Comparison of ENCODE assay signal across 8 mouse cellular contexts in genomic region chr11:46065201-46066011, GRCm38 (mm10). TPM values are rescaled to one million over a fixed set of nuclear protein-coding genes. Genes with fewer than 3 reads are reported as not detected.
DNase-seq lines count a peak whose midpoint lies in the region; ATAC-seq and TF ChIP-seq lines count a peak whose summit lies in the region.

No protein-coding gene starts in this region.

- no peak overlapping the region for H3K4me2 ChIP-seq in embryonic facial prominence, embryonic 15.5 days (replicated peaks)

- in situ Hi-C loops in ES-E14 (cut with MboI; ENCODE audit: low sequenced_read_pairs in 2 of 2, unreplicated experiment in 2 of 2) = no loop called here

- no peak for ATAC-seq in embryonic facial prominence, embryonic 15.5 days (ENCODE audit: insufficient number of reproducible peaks, low FRiP score, low TSS enrichment, low read depth)
- no peak for ATAC-seq in megakaryocyte, adult 5-6 weeks (ENCODE audit: poor library complexity, severe bottlenecking)

- no peaks in the 10 kb centered on the region for H3K9me3 ChIP-seq in ES-E14 (ENCODE audit: control insufficient read depth, insufficient read depth, low read depth, low read length)
- no peaks in the 10 kb centered on the region for H3K9me3 ChIP-seq in embryonic facial prominence, embryonic 15.5 days (replicated peaks)

- H3K4me1 ChIP-seq in ES-E14 (ENCODE audit: control insufficient read depth in 2 of 2, insufficient read depth in 2 of 2, low read length in 2 of 2, poor library complexity in 1 of 2) = peaks cover 12 to 32% of the 10 kb centered on the region in 2 experiments
- H3K4me1 ChIP-seq in embryonic facial prominence, embryonic 15.5 days = peaks cover 37% of the 10 kb centered on the region

- intact Hi-C loops in heart, postnatal 10 days (cut with DNase I) = no loop called here

- H3K9ac ChIP-seq in ES-E14 (ENCODE audit: insufficient read depth, low read depth, low read length, poor library complexity, severe bottlenecking) = no peak overlapping the region
- H3K9ac ChIP-seq in embryonic facial prominence, embryonic 15.5 days = no peak overlapping the region

- H3K27me3 ChIP-seq in embryonic facial prominence, embryonic 15.5 days = no peaks in the 10 kb centered on the region

- no peak for DNase-seq in ES-E14 (ENCODE audit: low read depth, low spot score)
- DNase-seq in adrenal gland, postnatal 10 days = peak; percentile 84
- DNase-seq in heart, postnatal 10 days = peak; percentile 88 to 89
- DNase-seq in kidney, postnatal 25 days = peak; percentile 80 to 88
- peak; percentile 89 for DNase-seq in lung, postnatal 36 days
- no peak for DNase-seq in frontal cortex, postnatal 14 days (ENCODE audit: low spot score in 2 of 2)

- 43% methylated on average over 21 of the region's 21 CpGs for WGBS in embryonic facial prominence, embryonic 15.5 days

- H3K27ac ChIP-seq in ES-E14 (ENCODE audit: insufficient read depth, low read depth, low read length, poor library complexity, severe bottlenecking) = peak overlapping the region; percentile 22; the same call in 1 of the 2 replicates
- H3K27ac ChIP-seq in embryonic facial prominence, embryonic 15.5 days (replicated peaks) = peak overlapping the region; percentile 55; the same call in 1 of the 2 replicates

- peaks cover 9% of the 10 kb centered on the region for H3K36me3 ChIP-seq in ES-E14 (ENCODE audit: control insufficient read depth, insufficient read depth, low read length, poor library complexity, severe bottlenecking)
- H3K36me3 ChIP-seq in embryonic facial prominence, embryonic 15.5 days = 0 out of 2 replicates have a peak, but pooled peaks cover 13% of the 10 kb centered on the region

- no peak overlapping the region for H3K4me3 ChIP-seq in ES-E14 (ENCODE audit: insufficient read depth in 1 of 2, low read depth in 1 of 2, low read length in 2 of 2, poor library complexity in 1 of 2, severe bottlenecking in 1 of 2)
- no peak overlapping the region for H3K4me3 ChIP-seq in embryonic facial prominence, embryonic 15.5 days (replicated peaks)

TF ChIP-seq in ES-E14, 5 proteins besides CTCF, POLR2A, EP300 and RAD21:
- TF ChIP-seq ZC3H11A (IDR thresholded peaks at IDR 0.05; ENCODE audit: borderline replicate concordance, low read depth, low read length) (no peak), HCFC1 (IDR thresholded peaks at IDR 0.05; ENCODE audit: borderline replicate concordance, insufficient read depth, low read length) (no peak), ZNF384 (IDR thresholded peaks at IDR 0.05; ENCODE audit: low read depth, low read length) (no peak), MAFK (IDR thresholded peaks at IDR 0.05; ENCODE audit: insufficient read depth, low read depth, low read length) (no peak), CHD2 (IDR thresholded peaks at IDR 0.05; ENCODE audit: low read depth, low read length) (no peak)

RNA-seq across cellular contexts. Expression of gene Adam19, which starts 9.6 kb away (rescaled TPM):
- 43.8 and 71.1 TPM in 2 replicates for total RNA-seq in ES-E14 (2012; rRNA removed)
- total RNA-seq in adrenal gland, postnatal 10 days (2021) = 10 to 100 TPM; 15.5 to 25.3 TPM
- polyA plus RNA-seq in embryonic facial prominence, embryonic 15.5 days (2015; fragmentation: Nextera tagmentation; extraction: Ambion mirVana) = 13.4 and 14.1 TPM in 2 replicates
- total RNA-seq in heart, postnatal 10 days (2021) = 100 to 1,000 TPM; 115 to 153 TPM
- 27.9 and 29.8 TPM in 2 replicates for total RNA-seq in megakaryocyte, adult 5-6 weeks (2015)
- total RNA-seq in megakaryocyte, adult 5-6 weeks (2017) = 21.9 and 27.3 TPM in 2 replicates

RNA-seq across cellular contexts. Expression of gene Gm12166, which starts 13.3 kb away (rescaled TPM):
- total RNA-seq in ES-E14 (2012; rRNA removed) = 3.9 and 6.8 TPM in 2 replicates
- total RNA-seq in adrenal gland, postnatal 10 days (2021) = 1 to 10 TPM; 4.0 to 4.6 TPM
- polyA plus RNA-seq in embryonic facial prominence, embryonic 15.5 days (2015; fragmentation: Nextera tagmentation; extraction: Ambion mirVana) = 3.9 and 7.7 TPM in 2 replicates
- total RNA-seq in heart, postnatal 10 days (2021) = 1 to 10 TPM; 2.5 to 3.4 TPM
- 28.1 and 37.2 TPM in 2 replicates for total RNA-seq in megakaryocyte, adult 5-6 weeks (2015)
- total RNA-seq in megakaryocyte, adult 5-6 weeks (2017) = 12.4 and 44.5 TPM in 2 replicates

Comparison
In these comparisons a context has a peak if more than half of its experiments do, and no peak if none do; other contexts are left out.
1. DNase-seq: peak in adrenal gland, postnatal 10 days (single experiment), heart, postnatal 10 days (2 of 2), kidney, postnatal 25 days (2 of 2) and lung, postnatal 36 days (single experiment); none in ES-E14 (single experiment) and frontal cortex, postnatal 14 days (0 of 2).